Mouse (Mus musculus): ENCODE results near the gene Kif1c. TPM values are rescaled to one million over a fixed set of nuclear protein-coding genes. Genes with fewer than 3 reads are reported as not detected.

Kif1c gene
- polyA plus RNA-seq, 1 experiment from 2014 or later, result 1.9 TPM

- H3K4me1 ChIP-seq, result peaks cover 24% of the 10 kb centered on the region
- H3K4me3 ChIP-seq, result peak overlapping the region; percentile 97
- no peak overlapping the region for H3K27ac ChIP-seq
- ATAC-seq (replicated peaks), result no peak
- WGBS, result 85% methylated on average over 6 of the region's 6 CpGs
- peak overlapping the region; percentile 90 for H3K4me2 ChIP-seq
- peak overlapping the region; percentile 92; the same call in 1 of the 2 replicates for H3K9ac ChIP-seq
- H3K36me3 ChIP-seq (replicated peaks), result peaks cover 13% of the 10 kb centered on the region; the same call in 1 of the 2 replicates
- no peaks in the 10 kb centered on the region for H3K27me3 ChIP-seq (replicated peaks)
- H3K9me3 ChIP-seq, result no peaks in the 10 kb centered on the region
Measured at GRCm38 (mm10) chr11:70701984-70702733, 1.8 kb downstream of the Kif1c start.

GRCm38 (mm10) chr11:70702781-70703180, 2.4 kb downstream of the Kif1c start:
- WGBS, result 69% methylated on average over 6 of the region's 6 CpGs
- H3K9ac ChIP-seq, result peak overlapping the region; percentile 16; the same call in 1 of the 2 replicates
- H3K4me2 ChIP-seq, result peak overlapping the region; percentile 90
- no peaks in the 10 kb centered on the region for H3K27me3 ChIP-seq (replicated peaks)
- no peak for ATAC-seq (replicated peaks)
- H3K27ac ChIP-seq, result no peak overlapping the region
- no peak overlapping the region for H3K4me3 ChIP-seq
- peaks cover 18% of the 10 kb centered on the region; the same call in 1 of the 2 replicates for H3K36me3 ChIP-seq (replicated peaks)
- H3K9me3 ChIP-seq, result no peaks in the 10 kb centered on the region
- H3K4me1 ChIP-seq, result peaks cover 24% of the 10 kb centered on the region

DNA sequence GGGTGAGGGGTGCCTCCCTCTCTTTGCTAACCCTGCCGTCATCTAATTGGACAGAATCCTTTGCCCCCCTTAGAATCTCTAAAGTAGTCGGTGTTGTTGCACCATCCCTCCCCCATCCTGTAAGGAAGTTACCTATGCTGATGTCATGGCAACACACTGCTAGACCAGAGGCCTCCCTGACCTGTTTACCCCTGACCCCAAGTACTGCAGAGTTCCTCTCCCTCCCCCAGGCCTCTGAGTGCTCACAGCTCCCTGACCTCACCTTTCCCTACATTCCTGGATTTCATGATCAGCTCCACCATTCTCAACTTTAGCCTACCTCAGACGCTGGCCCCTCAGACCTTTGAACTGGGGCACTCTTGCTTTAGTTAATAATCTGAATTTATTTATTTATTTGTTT, 5.8 kb downstream of the Kif1c start:
- ATAC-seq (replicated peaks), result no peak
- Histone ChIP-seq H3K4me2 (no peak overlapping the region), H3K4me1 (peaks cover 16% of the 10 kb centered on the region), H3K9ac (no peak overlapping the region), H3K27me3 (replicated peaks) (no peaks in the 10 kb centered on the region), H3K36me3 (replicated peaks) (peaks cover 35% of the 10 kb centered on the region; the same call in 1 of the 2 replicates), H3K27ac (no peak overlapping the region), H3K9me3 (no peaks in the 10 kb centered on the region), H3K4me3 (no peak overlapping the region)
- 81% methylated on average over 3 of the region's 3 CpGs for WGBS

DNA sequence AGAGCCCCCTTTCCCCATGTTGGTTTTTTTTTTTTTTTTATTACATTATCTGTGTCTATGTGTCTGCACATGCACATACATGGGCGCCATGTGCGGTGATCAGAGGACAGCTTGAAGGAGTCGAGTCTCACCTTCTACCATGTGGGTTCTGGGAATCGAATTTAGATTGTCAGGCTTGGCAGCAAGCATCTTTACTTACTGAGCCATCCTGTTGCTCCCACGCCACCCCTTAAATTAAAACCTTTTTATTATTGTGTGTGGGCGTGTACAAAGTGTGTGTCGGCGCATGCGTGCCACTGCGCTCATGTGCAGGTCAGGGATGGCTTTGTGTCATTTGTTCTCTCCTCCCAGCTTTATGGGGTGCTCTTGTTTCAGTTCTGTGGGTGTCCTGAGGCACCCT, 10.7 kb downstream of the Kif1c start:
- no peak for ATAC-seq (replicated peaks)
- H3K4me1 ChIP-seq, result no peaks in the 10 kb centered on the region
- H3K4me3 ChIP-seq, result no peak overlapping the region
- H3K27me3 ChIP-seq (replicated peaks), result no peaks in the 10 kb centered on the region
- peaks cover 39% of the 10 kb centered on the region; the same call in 1 of the 2 replicates for H3K36me3 ChIP-seq (replicated peaks)
- no peak overlapping the region for H3K9ac ChIP-seq
- no peak overlapping the region for H3K4me2 ChIP-seq
- H3K27ac ChIP-seq, result no peak overlapping the region
- H3K9me3 ChIP-seq, result no peaks in the 10 kb centered on the region
- 95% methylated on average over 10 of the region's 10 CpGs for WGBS

DNA sequence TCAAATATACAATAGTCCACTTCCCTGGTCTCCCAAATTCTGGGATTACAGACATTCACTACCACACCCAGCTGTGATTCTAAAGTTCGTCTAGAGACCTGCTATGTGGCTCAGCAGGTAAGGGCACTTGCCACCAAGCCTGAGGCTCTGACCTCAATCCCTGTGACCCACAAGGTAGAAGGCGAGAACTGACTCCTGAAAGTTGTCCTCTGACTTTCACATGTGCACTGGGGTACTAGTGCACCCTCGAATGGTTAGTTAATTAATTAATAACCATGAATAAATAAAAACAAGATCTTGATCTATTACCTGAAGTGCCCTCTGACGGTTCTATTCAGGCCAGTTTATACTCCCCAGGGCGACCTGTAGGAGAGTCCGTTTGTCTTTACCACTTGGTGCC, 12.9 kb downstream of the Kif1c start:
- no peak overlapping the region for H3K4me3 ChIP-seq
- H3K27ac ChIP-seq, result no peak overlapping the region
- 92% methylated on average over 6 of the region's 6 CpGs for WGBS
- no peak for ATAC-seq (replicated peaks)
- no peaks in the 10 kb centered on the region for H3K27me3 ChIP-seq (replicated peaks)
- no peak overlapping the region for H3K9ac ChIP-seq
- no peaks in the 10 kb centered on the region for H3K4me1 ChIP-seq
- peaks cover 29% of the 10 kb centered on the region; the same call in 1 of the 2 replicates for H3K36me3 ChIP-seq (replicated peaks)
- H3K4me2 ChIP-seq, result no peak overlapping the region
- H3K9me3 ChIP-seq, result no peaks in the 10 kb centered on the region

GRCm38 (mm10) chr11:70715832-70716231, 15.5 kb downstream of the Kif1c start:
- H3K36me3 ChIP-seq (replicated peaks), result peaks cover 27% of the 10 kb centered on the region
- no peak for ATAC-seq (replicated peaks)
- 81% methylated on average over 6 of the region's 6 CpGs for WGBS
- H3K4me2 ChIP-seq, result no peak overlapping the region
- H3K9ac ChIP-seq, result no peak overlapping the region
- no peaks in the 10 kb centered on the region for H3K4me1 ChIP-seq
- H3K9me3 ChIP-seq, result no peaks in the 10 kb centered on the region
- H3K27ac ChIP-seq, result no peak overlapping the region
- H3K4me3 ChIP-seq, result no peak overlapping the region
- no peaks in the 10 kb centered on the region for H3K27me3 ChIP-seq (replicated peaks)

GRCm38 (mm10) chr11:70718481-70718880, 18.1 kb downstream of the Kif1c start:
- Histone ChIP-seq H3K4me2 (no peak overlapping the region), H3K4me3 (no peak overlapping the region), H3K27ac (no peak overlapping the region), H3K9me3 (no peaks in the 10 kb centered on the region), H3K9ac (no peak overlapping the region), H3K27me3 (replicated peaks) (no peaks in the 10 kb centered on the region), H3K36me3 (replicated peaks) (peaks cover 26% of the 10 kb centered on the region), H3K4me1 (no peaks in the 10 kb centered on the region)
- ATAC-seq (replicated peaks), result no peak
- 89% methylated on average over 5 of the region's 5 CpGs for WGBS

GRCm38 (mm10) chr11:70720567-70720966, 20.2 kb downstream of the Kif1c start:
- no peaks in the 10 kb centered on the region for H3K27me3 ChIP-seq (replicated peaks)
- no peak overlapping the region for H3K27ac ChIP-seq
- H3K4me1 ChIP-seq, result no peaks in the 10 kb centered on the region
- H3K4me2 ChIP-seq, result no peak overlapping the region
- peaks cover 46% of the 10 kb centered on the region for H3K36me3 ChIP-seq (replicated peaks)
- H3K4me3 ChIP-seq, result no peak overlapping the region
- ATAC-seq (replicated peaks), result no peak
- WGBS, result 98% methylated on average over 3 of the region's 3 CpGs
- no peak overlapping the region for H3K9ac ChIP-seq
- no peaks in the 10 kb centered on the region for H3K9me3 ChIP-seq

GRCm38 (mm10) chr11:70721072-70721471, 20.7 kb downstream of the Kif1c start:
- no peaks in the 10 kb centered on the region for H3K27me3 ChIP-seq (replicated peaks)
- H3K9ac ChIP-seq, result no peak overlapping the region
- WGBS, result 92% methylated on average over 3 of the region's 3 CpGs
- H3K4me1 ChIP-seq, result no peaks in the 10 kb centered on the region
- peaks cover 48% of the 10 kb centered on the region for H3K36me3 ChIP-seq (replicated peaks)
- no peak overlapping the region for H3K27ac ChIP-seq
- H3K4me3 ChIP-seq, result no peak overlapping the region
- no peak overlapping the region for H3K4me2 ChIP-seq
- no peak for ATAC-seq (replicated peaks)
- no peaks in the 10 kb centered on the region for H3K9me3 ChIP-seq

DNA sequence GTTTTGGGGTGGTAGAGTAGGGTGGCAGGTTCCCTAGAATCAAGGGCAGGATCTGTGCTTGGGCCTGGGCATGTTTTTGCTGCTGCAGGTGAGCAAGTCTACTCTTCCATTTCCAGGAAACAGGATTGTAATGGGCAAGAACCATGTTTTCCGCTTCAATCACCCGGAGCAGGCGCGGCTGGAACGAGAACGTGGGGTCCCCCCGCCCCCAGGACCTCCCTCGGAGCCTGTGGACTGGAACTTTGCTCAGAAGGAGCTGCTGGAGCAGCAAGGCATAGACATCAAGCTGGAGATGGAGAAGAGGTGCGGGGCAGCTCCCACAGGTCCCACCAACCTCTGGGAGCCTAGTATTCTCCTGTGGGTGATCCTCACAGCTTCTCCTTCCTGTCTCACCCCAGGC, 24.4 kb downstream of the Kif1c start:
- Histone ChIP-seq H3K4me2 (no peak overlapping the region), H3K4me1 (no peaks in the 10 kb centered on the region), H3K4me3 (no peak overlapping the region), H3K9me3 (no peaks in the 10 kb centered on the region), H3K36me3 (replicated peaks) (peaks cover 64% of the 10 kb centered on the region), H3K27me3 (replicated peaks) (no peaks in the 10 kb centered on the region), H3K9ac (no peak overlapping the region), H3K27ac (no peak overlapping the region)
- no peak for ATAC-seq (replicated peaks)
- WGBS, result 95% methylated on average over 9 of the region's 9 CpGs

DNA sequence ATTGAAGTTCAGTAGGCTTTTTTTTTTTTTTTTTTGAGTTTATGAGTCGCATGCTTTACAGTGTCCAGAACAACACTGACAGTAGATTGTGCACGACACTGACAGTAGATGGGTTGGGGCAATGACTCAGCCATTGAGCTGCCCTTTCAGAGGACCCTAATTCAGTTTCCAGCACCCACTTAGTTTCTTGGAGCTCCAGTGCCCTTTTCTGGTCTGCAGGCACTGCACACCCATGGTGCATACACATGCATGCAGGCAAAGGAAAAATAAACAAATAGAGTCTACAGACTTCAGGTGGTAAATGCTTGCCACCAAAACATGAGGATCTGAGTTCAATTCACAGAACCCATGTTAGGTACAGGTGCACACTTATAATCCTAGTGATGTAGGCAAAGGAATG, 26.2 kb downstream of the Kif1c start:
- no peak overlapping the region for H3K9ac ChIP-seq
- WGBS, result 94% methylated on average over 2 of the region's 2 CpGs
- H3K36me3 ChIP-seq (replicated peaks), result peaks cover 56% of the 10 kb centered on the region
- H3K27ac ChIP-seq, result no peak overlapping the region
- H3K4me1 ChIP-seq, result no peaks in the 10 kb centered on the region
- H3K4me3 ChIP-seq, result no peak overlapping the region
- H3K27me3 ChIP-seq (replicated peaks), result no peaks in the 10 kb centered on the region
- H3K9me3 ChIP-seq, result no peaks in the 10 kb centered on the region
- H3K4me2 ChIP-seq, result no peak overlapping the region
- ATAC-seq (replicated peaks), result no peak

DNA sequence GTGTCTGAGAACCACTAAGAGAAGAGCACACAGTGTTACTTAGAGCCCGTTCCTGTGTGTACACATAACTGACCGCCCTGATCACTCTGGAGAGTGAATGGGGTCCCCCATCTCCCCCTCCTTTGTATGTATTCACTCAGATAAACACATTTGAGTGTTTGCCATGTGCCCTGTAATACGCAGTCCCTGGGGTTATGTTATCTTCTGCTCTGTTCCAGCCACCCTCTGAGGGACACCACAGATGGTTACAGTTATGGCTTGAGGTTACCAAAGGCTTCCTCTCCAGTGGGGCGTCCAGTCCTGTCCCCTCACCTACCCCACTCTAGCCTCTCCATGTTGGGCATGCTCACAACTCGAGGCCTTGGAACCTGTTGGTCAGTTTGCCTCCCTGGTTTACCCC, 27.0 kb downstream of the Kif1c start:
- 90% methylated on average over 5 of the region's 5 CpGs for WGBS
- Histone ChIP-seq H3K27ac (no peak overlapping the region), H3K4me2 (no peak overlapping the region), H3K36me3 (replicated peaks) (peaks cover 52% of the 10 kb centered on the region), H3K9ac (no peak overlapping the region), H3K4me1 (no peaks in the 10 kb centered on the region), H3K27me3 (replicated peaks) (no peaks in the 10 kb centered on the region), H3K9me3 (no peaks in the 10 kb centered on the region), H3K4me3 (no peak overlapping the region)
- no peak for ATAC-seq (replicated peaks)

- no peak overlapping the region for H3K4me2 ChIP-seq
- no peak for ATAC-seq (replicated peaks)
- no peaks in the 10 kb centered on the region for H3K27me3 ChIP-seq (replicated peaks)
- 0 out of 2 replicates have a peak overlapping the region, but pooled peaks have one; percentile 20 for H3K27ac ChIP-seq
- no peaks in the 10 kb centered on the region for H3K9me3 ChIP-seq
- H3K4me3 ChIP-seq, result no peak overlapping the region
- H3K36me3 ChIP-seq (replicated peaks), result peaks cover 32% of the 10 kb centered on the region
- H3K4me1 ChIP-seq, result no peaks in the 10 kb centered on the region
- no peak overlapping the region for H3K9ac ChIP-seq
- 87% methylated on average over 9 of the region's 9 CpGs for WGBS
Measured at GRCm38 (mm10) chr11:70730427-70731038, 30.2 kb downstream of the Kif1c start.

All from midbrain, embryonic 15.5 days (tissue).